Mouse (Mus musculus): ENCODE data around the gene Iqca. TPM values are rescaled to one million over a fixed set of nuclear protein-coding genes. Genes with fewer than 3 reads are reported as not detected.
A peak's percentile ranks its signal among the peaks of the same experiment; 100 is the strongest.

Iqca gene
- total RNA-seq (2021): 1 to 10 TPM in 1 of 2 experiments, under 1 TPM in 1; 0.89 to 1.0 TPM
- long read RNA-seq, partial matches to known transcripts: 0 of 4 reads
- long read RNA-seq, other reads (novel, unspliced or antisense): 4 of 4 reads

GRCm38 (mm10) chr1:90153099-90153744, at the start of gene Iqca:
Iqca (minus strand) TSS chr1:90153401.
- peak; percentile 43 to 62 for DNase-seq (ENCODE audit: low spot score in 2 of 2)

GRCm38 (mm10) chr1:90202207-90202978, 49.2 kb upstream of the Iqca start:
- DNase-seq (ENCODE audit: low spot score in 2 of 2): peak in 1 of 2 experiments; percentile 54

- no peak for DNase-seq (ENCODE audit: low spot score in 2 of 2)
These were observed 48.5 kb upstream of the Iqca start for GRCm38 (mm10) chr1:90201655-90202054.

GRCm38 (mm10) chr1:90201246-90201645, 48.0 kb upstream of the Iqca start:
- no peak for DNase-seq (ENCODE audit: low spot score in 2 of 2)

GRCm38 (mm10) chr1:90189046-90189445, 35.8 kb upstream of the Iqca start:
- no peak for DNase-seq (ENCODE audit: low spot score in 2 of 2)

GRCm38 (mm10) chr1:90186874-90187273, 33.7 kb upstream of the Iqca start:
- no peak for DNase-seq (ENCODE audit: low spot score in 2 of 2)

GRCm38 (mm10) chr1:90186173-90186572, 33.0 kb upstream of the Iqca start:
- DNase-seq (ENCODE audit: low spot score in 2 of 2): no peak

- DNase-seq (ENCODE audit: low spot score in 2 of 2): no peak
These were observed 30.4 kb upstream of the Iqca start for GRCm38 (mm10) chr1:90183602-90184001.

- DNase-seq (ENCODE audit: low spot score in 2 of 2): no peak
These were observed 29.3 kb upstream of the Iqca start for GRCm38 (mm10) chr1:90182521-90182920.

- no peak for DNase-seq (ENCODE audit: low spot score in 2 of 2)
These were observed 27.9 kb upstream of the Iqca start for GRCm38 (mm10) chr1:90180966-90181699.

GRCm38 (mm10) chr1:90180479-90180878, 27.3 kb upstream of the Iqca start:
- no peak for DNase-seq (ENCODE audit: low spot score in 2 of 2)

GRCm38 (mm10) chr1:90177978-90178377, 24.8 kb upstream of the Iqca start:
- no peak for DNase-seq (ENCODE audit: low spot score in 2 of 2)

- DNase-seq (ENCODE audit: low spot score in 2 of 2): no peak
These were observed 24.4 kb upstream of the Iqca start for GRCm38 (mm10) chr1:90177565-90177964.

GRCm38 (mm10) chr1:90176223-90176622, 23.0 kb upstream of the Iqca start:
- DNase-seq (ENCODE audit: low spot score in 2 of 2): no peak

- no peak for DNase-seq (ENCODE audit: low spot score in 2 of 2)
These were observed 21.1 kb upstream of the Iqca start for GRCm38 (mm10) chr1:90174338-90174737.

- no peak for DNase-seq (ENCODE audit: low spot score in 2 of 2)
These were observed 11.1 kb upstream of the Iqca start for GRCm38 (mm10) chr1:90164319-90164718.

GRCm38 (mm10) chr1:90163161-90163560, 10.0 kb upstream of the Iqca start:
- DNase-seq (ENCODE audit: low spot score in 2 of 2): no peak

GRCm38 (mm10) chr1:90162379-90162857, 9.2 kb upstream of the Iqca start:
- DNase-seq (ENCODE audit: low spot score in 2 of 2): no peak

- no peak for DNase-seq (ENCODE audit: low spot score in 2 of 2)
These were observed 8.4 kb upstream of the Iqca start for GRCm38 (mm10) chr1:90161623-90162022.

- DNase-seq (ENCODE audit: low spot score in 2 of 2): no peak
These were observed 6.7 kb upstream of the Iqca start for GRCm38 (mm10) chr1:90159927-90160326.

GRCm38 (mm10) chr1:90156589-90156988, 3.4 kb upstream of the Iqca start:
- no peak for DNase-seq (ENCODE audit: low spot score in 2 of 2)

GRCm38 (mm10) chr1:90153787-90154186, 586 bp upstream of the Iqca start:
- no peak for DNase-seq (ENCODE audit: low spot score in 2 of 2)

Data from layer of hippocampus, adult 18-20 months (tissue).